Mouse (Mus musculus): ENCODE data around the gene 4930442H23Rik. TPM values are rescaled to one million over a fixed set of nuclear protein-coding genes. Genes with fewer than 3 reads are reported as not detected.

4930442H23Rik gene
- polyA plus RNA-seq, 1 experiment from 2014 or later, result not detected

DNA sequence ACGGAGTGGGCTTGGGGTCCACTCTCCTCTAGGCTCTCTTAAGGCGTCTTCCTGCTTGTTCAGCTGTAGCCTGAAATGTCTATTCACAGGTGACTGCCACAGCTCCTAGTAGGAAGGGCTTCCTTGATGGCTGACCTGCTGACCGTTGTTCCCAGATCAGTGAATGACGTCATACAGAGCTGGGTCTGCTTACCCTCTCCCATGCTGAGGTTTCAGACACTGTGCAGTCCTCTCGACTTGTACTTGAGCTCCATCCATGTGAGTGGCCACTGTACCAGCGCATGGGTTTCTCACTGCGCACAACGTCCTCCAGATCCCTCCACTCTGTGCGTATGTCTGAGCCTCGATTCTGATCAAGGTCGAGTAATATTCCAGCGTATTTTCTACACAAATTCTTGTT, 31.0 kb downstream of the 4930442H23Rik start:
- H3K9ac ChIP-seq, result no peak overlapping the region
- H3K4me2 ChIP-seq, result no peak overlapping the region
- 66% methylated on average over 12 of the region's 12 CpGs for WGBS
- no peaks in the 10 kb centered on the region for H3K4me1 ChIP-seq
- no peak overlapping the region for H3K4me3 ChIP-seq (replicated peaks)
- H3K36me3 ChIP-seq, result peaks cover 90% of the 10 kb centered on the region
- H3K27me3 ChIP-seq, result no peaks in the 10 kb centered on the region
- H3K9me3 ChIP-seq (replicated peaks), result no peaks in the 10 kb centered on the region
- ATAC-seq (replicated peaks; ENCODE audit: low FRiP score), result 0 out of 2 replicates have a peak, but pooled peaks have one; percentile 29
- H3K27ac ChIP-seq, result peak overlapping the region; percentile 24; the same call in 1 of the 2 replicates

DNA sequence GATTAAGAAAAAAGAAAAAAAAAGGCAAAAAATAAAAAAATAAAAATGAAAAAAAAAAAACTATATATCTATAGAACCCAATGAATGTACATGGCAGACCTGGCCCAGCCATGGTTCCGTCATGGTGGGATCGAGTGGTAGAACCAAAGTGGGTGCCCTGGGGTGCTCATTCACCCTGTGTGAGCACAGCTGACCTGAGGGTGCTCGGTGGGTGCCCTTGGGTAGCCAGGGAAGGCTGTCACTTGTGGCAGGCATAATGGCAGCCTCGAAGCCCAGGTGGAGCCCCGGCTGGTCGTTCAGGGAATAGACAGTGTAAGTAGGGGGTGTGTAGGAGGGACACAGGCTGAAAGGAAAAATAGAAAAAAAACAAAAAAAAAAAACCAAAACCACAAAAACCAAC, 32.4 kb downstream of the 4930442H23Rik start:
- Histone ChIP-seq H3K4me1 (no peaks in the 10 kb centered on the region), H3K9ac (no peak overlapping the region), H3K27me3 (no peaks in the 10 kb centered on the region), H3K4me2 (no peak overlapping the region), H3K4me3 (replicated peaks) (no peak overlapping the region), H3K36me3 (peaks cover 90% of the 10 kb centered on the region), H3K9me3 (replicated peaks) (no peaks in the 10 kb centered on the region), H3K27ac (no peak overlapping the region)
- WGBS, result 62% methylated on average over 6 of the region's 6 CpGs
- ATAC-seq (replicated peaks; ENCODE audit: low FRiP score), result no peak

DNA sequence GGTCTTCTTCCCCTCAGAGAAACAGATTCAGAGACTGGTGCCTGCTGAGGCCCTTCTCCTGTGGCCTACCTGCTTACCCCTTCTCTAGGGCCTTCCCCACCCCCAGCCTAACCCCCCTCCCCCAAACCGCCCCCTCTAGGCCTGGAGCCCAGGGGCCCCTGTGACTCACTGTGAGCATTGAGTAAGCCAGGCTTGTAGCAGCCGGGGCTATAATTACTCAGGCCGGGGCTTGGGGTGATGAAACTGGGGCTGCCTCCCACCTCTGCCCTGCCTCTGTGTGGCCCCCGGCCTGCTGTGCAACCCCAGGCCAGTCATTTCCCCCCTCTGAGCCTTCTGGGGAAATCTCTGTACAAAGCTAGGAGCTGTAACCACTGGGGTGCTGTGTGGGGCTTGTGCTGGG, 37.4 kb downstream of the 4930442H23Rik start:
- Histone ChIP-seq H3K27ac (no peak overlapping the region), H3K4me3 (replicated peaks) (no peak overlapping the region), H3K4me1 (peaks cover 18% of the 10 kb centered on the region), H3K9me3 (replicated peaks) (no peaks in the 10 kb centered on the region), H3K9ac (no peak overlapping the region), H3K4me2 (no peak overlapping the region), H3K36me3 (peaks cover 86% of the 10 kb centered on the region), H3K27me3 (no peaks in the 10 kb centered on the region)
- ATAC-seq (replicated peaks; ENCODE audit: low FRiP score), result no peak
- 84% methylated on average over 4 of the region's 4 CpGs for WGBS

DNA sequence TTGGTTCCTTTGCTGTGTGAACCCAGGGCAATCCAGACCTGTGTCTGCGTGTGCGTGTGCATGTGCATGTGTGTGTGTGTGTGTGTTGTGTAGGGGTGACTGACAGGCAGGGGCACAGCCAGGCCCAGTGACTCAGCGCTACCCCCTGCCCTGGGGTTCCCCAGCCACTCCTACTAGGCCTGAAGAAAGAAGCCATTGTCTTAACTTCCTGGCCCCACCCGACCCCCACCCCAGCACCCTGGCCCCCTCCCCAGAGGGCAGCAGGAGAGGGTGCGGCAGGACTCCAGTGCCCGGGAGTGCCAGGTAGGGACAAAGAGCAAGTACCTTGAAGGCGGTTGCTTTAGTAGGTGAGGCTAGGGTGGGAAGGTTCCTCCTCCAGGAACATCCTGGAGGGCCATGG, 37.9 kb downstream of the 4930442H23Rik start:
- no peak overlapping the region for H3K9ac ChIP-seq
- 83% methylated on average over 7 of the region's 7 CpGs for WGBS
- no peak for ATAC-seq (replicated peaks; ENCODE audit: low FRiP score)
- peaks cover 23% of the 10 kb centered on the region for H3K4me1 ChIP-seq
- no peak overlapping the region for H3K4me3 ChIP-seq (replicated peaks)
- no peaks in the 10 kb centered on the region for H3K9me3 ChIP-seq (replicated peaks)
- H3K27me3 ChIP-seq, result no peaks in the 10 kb centered on the region
- H3K27ac ChIP-seq, result no peak overlapping the region
- no peak overlapping the region for H3K4me2 ChIP-seq
- H3K36me3 ChIP-seq, result peaks cover 82% of the 10 kb centered on the region

DNA sequence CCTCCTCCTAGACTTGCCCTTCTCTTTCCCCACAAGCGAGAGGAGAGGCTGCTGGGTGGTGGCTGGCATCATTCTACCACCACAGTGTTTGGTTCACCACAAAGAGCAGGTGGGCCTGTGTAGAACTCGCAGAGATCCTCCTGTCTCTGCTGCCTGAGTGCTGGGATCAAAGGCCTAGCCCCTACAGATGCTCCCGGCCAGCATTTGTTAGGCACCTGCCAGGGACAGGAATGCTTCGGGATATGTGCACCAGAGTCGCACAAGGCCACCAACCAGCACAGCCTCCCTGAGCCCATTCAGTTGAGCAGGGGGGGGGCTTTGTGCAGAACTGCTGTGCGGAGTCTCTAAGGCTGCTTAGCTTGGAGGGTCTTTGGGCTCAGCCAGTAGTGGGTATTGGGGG, 38.3 kb downstream of the 4930442H23Rik start:
- WGBS, result 93% methylated on average over 6 of the region's 6 CpGs
- Histone ChIP-seq H3K4me3 (replicated peaks) (no peak overlapping the region), H3K9ac (no peak overlapping the region), H3K27me3 (no peaks in the 10 kb centered on the region), H3K9me3 (replicated peaks) (no peaks in the 10 kb centered on the region), H3K4me2 (no peak overlapping the region), H3K4me1 (peaks cover 28% of the 10 kb centered on the region), H3K36me3 (peaks cover 78% of the 10 kb centered on the region), H3K27ac (no peak overlapping the region)
- no peak for ATAC-seq (replicated peaks; ENCODE audit: low FRiP score)

DNA sequence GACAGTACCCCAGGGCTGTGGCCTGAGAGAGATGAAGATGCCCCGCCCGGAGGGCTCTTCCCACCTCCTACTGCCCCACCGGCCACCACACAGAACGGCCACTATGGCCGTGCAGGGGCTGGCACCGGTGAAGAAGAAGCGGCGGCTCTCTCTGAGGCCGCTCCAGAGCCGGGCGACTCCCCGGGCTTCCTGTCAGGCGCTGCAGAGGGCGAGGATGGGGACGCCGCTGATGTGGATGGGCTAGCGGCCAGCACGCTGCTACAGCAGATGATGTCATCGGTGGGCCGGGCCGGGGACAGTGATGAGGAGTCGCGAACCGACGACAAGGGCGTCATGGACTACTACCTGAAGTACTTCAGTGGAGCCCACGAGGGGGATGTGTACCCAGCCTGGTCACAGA, 39.0 kb downstream of the 4930442H23Rik start:
- Histone ChIP-seq H3K4me3 (replicated peaks) (no peak overlapping the region), H3K36me3 (peaks cover 72% of the 10 kb centered on the region), H3K27me3 (no peaks in the 10 kb centered on the region), H3K9me3 (replicated peaks) (no peaks in the 10 kb centered on the region), H3K27ac (no peak overlapping the region), H3K4me1 (peaks cover 34% of the 10 kb centered on the region), H3K9ac (no peak overlapping the region), H3K4me2 (no peak overlapping the region)
- WGBS, result 84% methylated on average over 27 of the region's 27 CpGs
- no peak for ATAC-seq (replicated peaks; ENCODE audit: low FRiP score)

DNA sequence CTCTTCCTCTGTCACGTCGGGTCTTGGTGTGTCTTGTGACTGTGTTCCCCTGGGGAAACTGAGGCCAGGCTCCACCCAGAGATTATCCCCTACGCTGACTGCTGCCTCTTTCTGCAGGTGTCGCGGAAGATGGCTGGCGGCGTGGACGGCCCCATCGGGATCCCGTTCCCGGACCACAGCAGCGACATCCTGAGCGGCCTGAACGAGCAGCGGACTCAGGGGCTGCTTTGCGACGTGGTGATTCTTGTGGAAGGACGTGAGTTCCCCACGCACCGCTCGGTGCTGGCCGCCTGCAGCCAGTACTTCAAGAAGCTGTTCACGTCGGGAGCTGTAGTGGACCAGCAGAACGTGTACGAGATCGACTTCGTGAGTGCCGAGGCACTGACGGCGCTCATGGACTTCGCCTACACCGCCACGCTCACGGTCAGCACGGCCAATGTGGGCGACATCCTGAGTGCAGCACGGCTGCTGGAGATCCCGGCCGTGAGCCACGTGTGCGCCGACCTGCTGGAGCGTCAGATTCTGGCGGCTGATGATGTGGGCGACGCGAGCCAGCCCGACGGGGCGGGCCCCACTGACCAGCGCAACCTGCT, 39.7 kb downstream of the 4930442H23Rik start:
- 97% methylated on average over 52 of the region's 52 CpGs for WGBS
- Histone ChIP-seq H3K4me1 (peaks cover 41% of the 10 kb centered on the region), H3K36me3 (peaks cover 64% of the 10 kb centered on the region)

DNA sequence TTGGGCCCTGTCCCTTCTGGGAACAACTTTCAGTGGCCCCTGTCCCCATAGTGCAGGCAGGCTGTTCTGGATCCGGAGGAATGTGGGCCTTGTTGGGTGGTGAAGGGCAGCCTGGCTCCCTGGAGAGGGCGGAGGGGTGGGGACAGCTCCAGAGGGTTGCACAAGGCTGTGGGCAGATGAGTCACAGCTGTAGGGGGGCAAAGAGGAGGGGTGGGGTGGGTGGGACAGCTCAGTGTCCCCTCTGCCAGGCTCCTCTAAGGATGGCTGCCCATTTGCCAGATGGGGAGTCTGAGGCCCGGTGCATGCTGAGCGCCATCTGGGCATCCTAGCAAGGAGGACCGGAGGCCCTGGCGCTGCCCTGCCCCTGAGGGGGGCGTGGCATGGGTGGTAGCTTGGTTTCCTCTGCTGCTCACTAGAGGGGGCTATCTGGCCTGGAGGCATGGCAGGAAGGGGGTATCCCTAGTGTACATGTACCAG, 40.5 kb downstream of the 4930442H23Rik start:
- ATAC-seq (replicated peaks; ENCODE audit: low FRiP score), result no peak
- H3K9me3 ChIP-seq (replicated peaks), result no peaks in the 10 kb centered on the region
- H3K4me1 ChIP-seq, result peaks cover 49% of the 10 kb centered on the region
- 94% methylated on average over 7 of the region's 7 CpGs for WGBS
- H3K27ac ChIP-seq, result 0 out of 2 replicates have a peak overlapping the region, but pooled peaks have one; percentile 22
- H3K4me2 ChIP-seq, result no peak overlapping the region
- H3K27me3 ChIP-seq, result no peaks in the 10 kb centered on the region
- H3K9ac ChIP-seq, result no peak overlapping the region
- peaks cover 57% of the 10 kb centered on the region for H3K36me3 ChIP-seq
- no peak overlapping the region for H3K4me3 ChIP-seq (replicated peaks)

More for the DNA sequence above, 39.7 kb downstream of the 4930442H23Rik start:
- Histone ChIP-seq H3K4me2 (no peak overlapping the region), H3K27me3 (no peaks in the 10 kb centered on the region), H3K27ac (no peak overlapping the region), H3K9me3 (replicated peaks) (no peaks in the 10 kb centered on the region), H3K9ac (no peak overlapping the region), H3K4me3 (replicated peaks) (no peak overlapping the region)
- ATAC-seq (replicated peaks; ENCODE audit: low FRiP score), result no peak

DNA sequence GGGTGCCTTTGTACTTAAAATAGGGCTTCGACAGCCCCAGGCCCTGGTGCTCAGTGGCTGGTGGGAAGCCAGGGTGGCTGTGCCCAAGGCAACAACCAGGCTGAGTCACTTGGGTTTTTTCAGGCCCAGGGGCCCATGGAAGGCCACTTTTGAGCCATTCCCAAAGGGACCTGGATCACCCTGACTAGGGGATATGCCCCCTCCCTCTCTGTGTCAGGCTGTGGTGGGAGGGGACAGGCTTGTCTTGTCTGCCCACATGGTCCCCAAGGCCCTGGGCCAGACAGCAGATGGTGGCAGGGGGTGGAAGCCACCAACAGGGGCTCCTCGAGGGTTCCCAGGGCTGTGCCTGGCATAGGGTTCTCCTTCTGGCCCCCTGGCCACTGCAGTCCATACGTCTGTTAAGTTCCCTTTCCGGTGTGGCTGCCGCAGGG, 41.1 kb downstream of the 4930442H23Rik start:
- Histone ChIP-seq H3K9ac (no peak overlapping the region), H3K27ac (0 out of 2 replicates have a peak overlapping the region, but pooled peaks have one; percentile 22), H3K27me3 (no peaks in the 10 kb centered on the region), H3K9me3 (replicated peaks) (no peaks in the 10 kb centered on the region), H3K4me3 (replicated peaks) (no peak overlapping the region), H3K4me2 (no peak overlapping the region), H3K36me3 (peaks cover 51% of the 10 kb centered on the region), H3K4me1 (peaks cover 49% of the 10 kb centered on the region)
- ATAC-seq (replicated peaks; ENCODE audit: low FRiP score), result no peak
- 74% methylated on average over 5 of the region's 5 CpGs for WGBS

DNA sequence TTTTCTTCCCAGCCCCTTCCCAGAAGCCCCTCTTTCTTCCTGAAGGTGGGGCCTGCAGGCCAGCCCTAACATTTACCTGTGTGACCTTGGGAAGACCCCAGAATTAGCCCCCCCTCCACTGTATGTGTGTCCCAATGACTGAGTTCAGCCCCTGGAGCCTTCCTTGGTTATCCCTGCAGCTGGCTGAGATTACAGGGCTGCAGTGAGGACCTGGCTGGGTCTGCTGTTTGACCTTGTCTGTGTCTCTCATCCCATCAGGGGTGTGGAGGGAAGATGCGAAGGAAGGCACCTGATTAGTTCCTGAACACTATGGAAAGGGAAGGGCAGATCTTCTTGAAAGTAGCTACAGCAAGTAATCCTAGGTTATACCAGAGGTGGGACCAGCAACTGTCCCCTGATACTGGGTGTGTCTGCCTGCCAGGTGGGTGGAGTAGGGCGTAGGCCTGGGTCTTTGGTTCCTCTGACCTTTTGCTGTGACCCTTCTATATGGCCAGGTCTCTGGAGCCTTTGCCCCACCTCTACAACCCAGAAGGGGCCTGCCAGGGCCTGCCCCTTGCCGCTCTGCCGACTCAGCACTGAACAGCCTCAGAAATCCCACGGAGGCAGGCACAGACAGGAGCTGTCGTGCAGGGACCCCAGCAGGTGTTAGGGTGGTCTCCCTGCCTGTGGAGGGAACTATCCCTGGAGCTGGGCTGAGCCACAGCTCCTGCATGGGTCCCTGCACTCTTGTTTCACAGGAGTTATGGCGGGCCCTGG, 42.0 kb downstream of the 4930442H23Rik start:
- Histone ChIP-seq H3K9me3 (replicated peaks) (no peaks in the 10 kb centered on the region), H3K4me3 (replicated peaks) (peak overlapping the region; percentile 81), H3K27ac (peak overlapping the region; percentile 18; the same call in 1 of the 2 replicates), H3K4me2 (peak overlapping the region; percentile 94), H3K27me3 (no peaks in the 10 kb centered on the region), H3K36me3 (peaks cover 41% of the 10 kb centered on the region), H3K4me1 (peaks cover 49% of the 10 kb centered on the region), H3K9ac (peak overlapping the region; percentile 17; the same call in 1 of the 2 replicates)
- WGBS, result 80% methylated on average over 7 of the region's 7 CpGs
- no peak for ATAC-seq (replicated peaks; ENCODE audit: low FRiP score)

DNA sequence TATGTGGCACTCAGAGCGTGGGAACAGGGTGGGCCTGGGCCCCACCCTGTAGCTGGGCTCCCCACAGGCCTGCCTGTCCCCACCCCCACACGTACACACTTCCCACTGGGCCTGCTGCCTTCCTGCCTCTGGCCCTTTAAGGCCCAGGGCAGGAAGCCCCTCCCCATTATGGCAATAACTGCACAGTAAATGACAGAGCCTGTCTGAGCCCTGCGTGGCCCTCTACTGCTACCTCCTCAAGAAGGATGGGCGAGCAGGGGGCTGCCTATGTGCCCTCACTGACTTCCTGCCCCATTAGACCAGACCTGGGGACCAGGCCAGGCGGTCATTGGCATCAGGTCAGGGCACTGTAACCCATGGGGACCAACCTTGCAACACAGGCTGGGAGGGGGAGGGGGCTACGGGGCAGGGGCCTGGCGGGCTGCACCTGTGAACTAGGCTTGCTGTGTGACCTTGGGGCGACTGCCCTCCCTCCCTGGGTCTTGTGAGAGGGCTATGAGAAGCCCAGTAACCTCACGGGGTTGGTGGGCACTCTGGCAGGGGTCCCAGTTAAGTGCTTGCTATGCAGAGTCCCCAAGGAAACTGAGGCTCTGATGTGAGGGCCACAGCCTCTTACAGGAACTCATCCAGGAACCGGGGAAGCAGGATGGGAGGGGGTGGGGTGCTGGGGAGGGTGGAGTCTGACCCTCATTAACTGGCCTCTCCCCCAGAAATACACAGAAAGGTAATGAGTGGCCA, 42.8 kb downstream of the 4930442H23Rik start:
- Histone ChIP-seq H3K27me3 (no peaks in the 10 kb centered on the region), H3K4me3 (replicated peaks) (peak overlapping the region; percentile 81), H3K9me3 (replicated peaks) (no peaks in the 10 kb centered on the region), H3K4me2 (peak overlapping the region; percentile 94), H3K9ac (peak overlapping the region; percentile 87; the same call in 1 of the 2 replicates), H3K27ac (0 out of 2 replicates have a peak overlapping the region, but pooled peaks have one; percentile 92), H3K36me3 (peaks cover 34% of the 10 kb centered on the region), H3K4me1 (peaks cover 52% of the 10 kb centered on the region)
- no peak for ATAC-seq (replicated peaks; ENCODE audit: low FRiP score)
- 43% methylated on average over 10 of the region's 10 CpGs for WGBS

Measured in kidney, embryonic 15.5 days (tissue).